Mouse (Mus musculus) ZHBTc4 (cell line): ENCODE measurements around the gene Rap1gap2.

Experiments used
- DNase-seq: peaks from one replicate; pipeline ENCODE4 v3.0.0-alpha.2; 2011; ENCODE audit warnings: low read depth, low spot score

Gene Rap1gap2

GRCm38 (mm10) chr11:74502485-74502884, 108.2 kb downstream of the Rap1gap2 start:
- DNase-seq = no peak

GRCm38 (mm10) chr11:74501989-74502388, 108.7 kb downstream of the Rap1gap2 start:
- DNase-seq = no peak

- DNase-seq = no peak
Observed at GRCm38 (mm10) chr11:74501061-74501460, 109.7 kb downstream of the Rap1gap2 start.

- no peak for DNase-seq
Observed at GRCm38 (mm10) chr11:74499521-74500099, 111.1 kb downstream of the Rap1gap2 start.

- no peak for DNase-seq
Observed at GRCm38 (mm10) chr11:74499058-74499457, 111.7 kb downstream of the Rap1gap2 start.

- DNase-seq = no peak
Observed at GRCm38 (mm10) chr11:74496581-74496980, 114.1 kb downstream of the Rap1gap2 start.

GRCm38 (mm10) chr11:74493936-74494335, 116.8 kb downstream of the Rap1gap2 start:
- DNase-seq = peak; percentile 37

GRCm38 (mm10) chr11:74493172-74493862, 117.4 kb downstream of the Rap1gap2 start:
- no peak for DNase-seq

GRCm38 (mm10) chr11:74491130-74491529, 119.6 kb downstream of the Rap1gap2 start:
- DNase-seq = no peak

GRCm38 (mm10) chr11:74489239-74489638, 121.5 kb downstream of the Rap1gap2 start:
- no peak for DNase-seq

GRCm38 (mm10) chr11:74487952-74488351, 122.8 kb downstream of the Rap1gap2 start:
- no peak for DNase-seq

GRCm38 (mm10) chr11:74485435-74486217, 125.1 kb downstream of the Rap1gap2 start:
- no peak for DNase-seq

- DNase-seq = no peak
Observed at GRCm38 (mm10) chr11:74483871-74484270, 126.8 kb downstream of the Rap1gap2 start.

GRCm38 (mm10) chr11:74483153-74483817, 127.4 kb downstream of the Rap1gap2 start:
- DNase-seq = no peak

- peak; percentile 14 for DNase-seq
Observed at GRCm38 (mm10) chr11:74481797-74482196, 128.9 kb downstream of the Rap1gap2 start.

- no peak for DNase-seq
Observed at GRCm38 (mm10) chr11:74479715-74480289, 130.9 kb downstream of the Rap1gap2 start.

- no peak for DNase-seq
Observed at GRCm38 (mm10) chr11:74478877-74479276, 131.8 kb downstream of the Rap1gap2 start.

- DNase-seq = no peak
Observed at GRCm38 (mm10) chr11:74472671-74473070, 138.0 kb downstream of the Rap1gap2 start.

GRCm38 (mm10) chr11:74468195-74468594, 142.5 kb downstream of the Rap1gap2 start:
- no peak for DNase-seq

GRCm38 (mm10) chr11:74465712-74466111, 145.0 kb downstream of the Rap1gap2 start:
- peak; percentile 18 for DNase-seq

- DNase-seq = no peak
Observed at GRCm38 (mm10) chr11:74464181-74464977, 146.3 kb downstream of the Rap1gap2 start.
